Mouse (Mus musculus) intestine, postnatal 0 days (tissue): ENCODE results near the gene Pank4. TPM values are rescaled to one million over a fixed set of nuclear protein-coding genes. Genes with fewer than 3 reads are reported as not detected.
A peak's percentile ranks its signal among the peaks of the same experiment; 100 is the strongest.

Source experiments
- ATAC-seq: fragments of 200-750 bp; cut with Nextera tagmentation; 2 replicates; pipeline ENCODE4 v1.8.0; 2017; ENCODE audit warnings: mild to moderate bottlenecking, moderate TSS enrichment, moderate library complexity
- H3K27ac ChIP-seq: fragments of 300-500 bp; sonication (generic); 2 replicates; pipeline ENCODE4 v1.5.1; 2014; ENCODE audit warnings: mild to moderate bottlenecking, low read depth, low read length, moderate library complexity
- H3K27me3 ChIP-seq: fragments of 300-500 bp; sonication (generic); replicated peaks from 2 replicates; pipeline ENCODE4 v1.6.1; 2014; ENCODE audit warnings: low read length, mixed read lengths; ENCODE audit not compliant: control insufficient read depth, insufficient read depth
- H3K36me3 ChIP-seq: fragments of 300-500 bp; sonication (generic); 2 replicates; pipeline ENCODE4 v1.6.1; 2014; ENCODE audit warnings: mild to moderate bottlenecking, moderate library complexity; ENCODE audit not compliant: control insufficient read depth, insufficient read depth
- H3K4me1 ChIP-seq: fragments of 300-500 bp; sonication (generic); replicated peaks from 2 replicates; pipeline ENCODE4 v1.6.1; 2014; ENCODE audit warnings: antibody characterized with exemption, low read length, mixed read lengths; ENCODE audit not compliant: control insufficient read depth, insufficient read depth
- H3K4me2 ChIP-seq: fragments of 300-500 bp; sonication (generic); replicated peaks from 2 replicates; pipeline ENCODE4 v1.6.1; 2014; ENCODE audit warnings: low read depth, mild to moderate bottlenecking, moderate library complexity
- H3K4me3 ChIP-seq: fragments of 300-500 bp; sonication (generic); 2 replicates; pipeline ENCODE4 v1.5.1; 2014; ENCODE audit warnings: low read depth, low read length
- H3K9ac ChIP-seq: fragments of 300-500 bp; sonication (generic); 2 replicates; pipeline ENCODE4 v1.6.1; 2014; ENCODE audit warnings: mild to moderate bottlenecking, low read depth, low read length
- H3K9me3 ChIP-seq: fragments of 300-500 bp; sonication (generic); 2 replicates; pipeline ENCODE4 v1.6.1; 2016; ENCODE audit warnings: mixed run types; ENCODE audit not compliant: control insufficient read depth
- CTCF ChIP-seq: sonication (generic); IDR thresholded peaks from 2 replicates; pipeline ENCODE4 v1.5.1; 2016; ENCODE audit warnings: low read depth, mild to moderate bottlenecking, control low read depth, antibody characterized with exemption, moderate library complexity
- WGBS: fragments of 180-500 bp; shearing (Covaris S2); extraction: QIAGEN DNeasy Blood & Tissue Kit; methylation state at CpG from one replicate; pipeline ENCODE4 v1.1.7; 2014; 5-methylcytosine and 5-hydroxymethylcytosine counted together
- polyA plus RNA-seq: library from polyadenylated mRNA; unstranded; fragments of >200 nt; fragmentation: Nextera tagmentation; extraction: Ambion mirVana; gene quantifications from 2 replicates; pipeline ENCODE4 v1.2.1, GENCODE M21; 2015

Gene Pank4
- polyA plus RNA-seq, 1 experiment from 2014 or later = 10.9 TPM

GRCm38 (mm10) chr4:154940156-154940555 lies 23.8 kb upstream of the Pank4 start:
- Histone ChIP-seq H3K36me3 (no peaks in the 10 kb centered on the region), H3K9ac (no peak overlapping the region), H3K4me2 (no peak overlapping the region), H3K4me3 (no peak overlapping the region), H3K4me1 (no peaks in the 10 kb centered on the region), H3K9me3 (no peaks in the 10 kb centered on the region), H3K27me3 (no peaks in the 10 kb centered on the region), H3K27ac (no peak overlapping the region)
- WGBS = 93% methylated on average over 2 of the region's 2 CpGs
- no peak for TF ChIP-seq CTCF
- ATAC-seq = no peak

GRCm38 (mm10) chr4:154941831-154942230 lies 22.1 kb upstream of the Pank4 start:
- no peaks in the 10 kb centered on the region for H3K27me3 ChIP-seq
- H3K9ac ChIP-seq = no peak overlapping the region
- ATAC-seq = no peak
- H3K36me3 ChIP-seq = no peaks in the 10 kb centered on the region
- no peak overlapping the region for H3K27ac ChIP-seq
- H3K4me1 ChIP-seq = no peaks in the 10 kb centered on the region
- TF ChIP-seq CTCF = no peak
- 90% methylated on average over 5 of the region's 5 CpGs for WGBS
- H3K4me3 ChIP-seq = no peak overlapping the region
- H3K9me3 ChIP-seq = no peaks in the 10 kb centered on the region
- H3K4me2 ChIP-seq = no peak overlapping the region

GRCm38 (mm10) chr4:154942632-154943322 lies 21.1 kb upstream of the Pank4 start:
- no peak for TF ChIP-seq CTCF
- H3K4me3 ChIP-seq = no peak overlapping the region
- 81% methylated on average over 10 of the region's 10 CpGs for WGBS
- no peak overlapping the region for H3K9ac ChIP-seq
- no peak overlapping the region for H3K4me2 ChIP-seq
- no peak for ATAC-seq
- H3K27me3 ChIP-seq = no peaks in the 10 kb centered on the region
- no peaks in the 10 kb centered on the region for H3K36me3 ChIP-seq
- no peaks in the 10 kb centered on the region for H3K4me1 ChIP-seq
- H3K9me3 ChIP-seq = no peaks in the 10 kb centered on the region
- no peak overlapping the region for H3K27ac ChIP-seq

- Histone ChIP-seq H3K36me3 (no peaks in the 10 kb centered on the region), H3K9me3 (no peaks in the 10 kb centered on the region), H3K4me3 (no peak overlapping the region), H3K27ac (no peak overlapping the region), H3K27me3 (no peaks in the 10 kb centered on the region), H3K4me2 (no peak overlapping the region), H3K9ac (no peak overlapping the region), H3K4me1 (no peaks in the 10 kb centered on the region)
- TF ChIP-seq CTCF = no peak
- WGBS = 85% methylated on average over 6 of the region's 6 CpGs
- ATAC-seq = no peak
Measured at GRCm38 (mm10) chr4:154943323-154944039, 20.4 kb upstream of the Pank4 start.

- no peak overlapping the region for H3K4me2 ChIP-seq
- peak; percentile 80 for ATAC-seq
- H3K9ac ChIP-seq = no peak overlapping the region
- TF ChIP-seq CTCF = peak; percentile 98
- no peak overlapping the region for H3K4me3 ChIP-seq
- H3K9me3 ChIP-seq = no peaks in the 10 kb centered on the region
- peaks cover 3% of the 10 kb centered on the region; the same call in 1 of the 2 replicates for H3K27me3 ChIP-seq
- 38% methylated on average over 2 of the region's 2 CpGs for WGBS
- no peak overlapping the region for H3K27ac ChIP-seq
- H3K4me1 ChIP-seq = no peaks in the 10 kb centered on the region
- H3K36me3 ChIP-seq = no peaks in the 10 kb centered on the region
Measured at GRCm38 (mm10) chr4:154944121-154944590, 19.8 kb upstream of the Pank4 start.

GRCm38 (mm10) chr4:154946319-154946718 lies 17.6 kb upstream of the Pank4 start:
- WGBS = 1% methylated on average over 8 of the region's 8 CpGs
- Histone ChIP-seq H3K27ac (no peak overlapping the region), H3K9me3 (no peaks in the 10 kb centered on the region), H3K27me3 (peaks cover 21% of the 10 kb centered on the region), H3K4me2 (peak overlapping the region; percentile 66), H3K4me1 (no peaks in the 10 kb centered on the region), H3K9ac (no peak overlapping the region), H3K36me3 (no peaks in the 10 kb centered on the region), H3K4me3 (peak overlapping the region; percentile 16)
- peak; percentile 84 for ATAC-seq
- no peak for TF ChIP-seq CTCF
